Mouse (Mus musculus) embryo, embryonic 11 days (tissue): ENCODE measurements at regions not wholly inside any gene's neighbourhood (a gene's known extent, or its start where the extent isn't known, plus 50 kb on each side); places are given as distances from the start of the nearest gene placed in this dataset.

Experiments used
- DNase-seq: peaks from one replicate; pipeline ENCODE4 v3.0.0-alpha.2; 2015

GRCm38 (mm10) chr6:104916787-104917186 is 424.2 kb downstream of the Cntn6 start:
- DNase-seq, result no peak

DNA sequence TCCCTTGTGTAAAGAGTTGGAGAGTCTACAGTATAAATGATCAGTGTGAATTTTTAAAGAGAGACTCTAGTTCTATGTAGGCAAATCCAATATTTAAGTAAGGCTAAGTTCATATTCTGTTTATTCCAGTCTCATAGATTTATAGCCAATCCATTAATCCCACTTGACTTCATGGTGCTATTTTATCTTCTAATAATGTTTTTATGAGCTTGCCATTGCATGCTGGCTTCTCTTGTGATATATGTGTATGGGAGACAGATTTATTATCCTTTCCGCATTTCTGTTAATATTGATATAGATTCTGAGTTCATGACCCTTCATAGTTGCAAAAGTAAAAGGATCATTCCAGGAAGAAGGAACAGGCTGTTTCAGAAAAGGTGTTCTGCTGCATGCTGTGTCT is 430.0 kb downstream of the Cntn6 start:
- no peak for DNase-seq

DNA sequence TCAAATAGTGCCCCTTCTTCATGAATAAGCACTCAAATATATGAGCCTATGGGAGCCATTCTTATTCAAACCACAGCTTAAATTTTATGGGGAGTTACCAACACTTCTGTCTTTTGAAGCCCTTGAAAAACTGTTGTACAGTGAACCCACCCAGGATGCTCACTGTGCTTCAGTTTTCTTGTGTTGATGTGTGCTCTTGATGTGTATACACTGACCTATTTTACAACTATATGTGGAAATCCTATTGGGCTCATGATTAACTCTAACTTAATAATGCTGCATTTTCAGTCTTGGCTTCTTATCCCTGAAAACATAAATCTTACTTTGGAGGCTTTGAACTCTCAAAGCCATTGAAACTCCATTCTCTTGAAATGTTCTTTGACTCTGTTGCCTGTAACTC is 433.5 kb downstream of the Cntn6 start:
- DNase-seq, result no peak

- DNase-seq, result no peak
These were observed 437.7 kb downstream of the Cntn6 start for GRCm38 (mm10) chr6:104930284-104930683.

GRCm38 (mm10) chr6:104932153-104932552 is 439.6 kb downstream of the Cntn6 start:
- no peak for DNase-seq

- no peak for DNase-seq
These were observed 446.5 kb downstream of the Cntn6 start for GRCm38 (mm10) chr6:104939134-104939533.

GRCm38 (mm10) chr6:104974517-104974916 is 481.9 kb downstream of the Cntn6 start:
- no peak for DNase-seq

DNA sequence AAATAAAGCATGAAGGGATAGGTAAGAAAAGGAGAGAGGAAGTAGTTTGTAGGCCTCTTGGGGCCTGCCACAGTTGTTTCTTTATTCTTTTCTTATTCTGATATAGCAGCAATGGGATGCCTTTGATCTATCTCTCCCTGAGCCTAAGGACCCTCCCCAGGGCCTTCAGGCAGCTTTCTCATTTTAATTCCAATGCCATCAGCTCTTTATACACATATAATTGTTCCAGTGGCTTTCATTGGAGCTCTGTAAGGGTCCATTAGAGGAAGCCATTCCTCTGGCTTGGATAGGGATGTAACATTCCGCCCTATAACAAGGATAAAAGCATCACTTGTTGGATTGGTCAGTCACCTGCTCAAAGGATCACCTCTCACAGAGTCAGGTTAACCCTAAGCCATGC is 491.6 kb downstream of the Cntn6 start:
- DNase-seq, result no peak

DNA sequence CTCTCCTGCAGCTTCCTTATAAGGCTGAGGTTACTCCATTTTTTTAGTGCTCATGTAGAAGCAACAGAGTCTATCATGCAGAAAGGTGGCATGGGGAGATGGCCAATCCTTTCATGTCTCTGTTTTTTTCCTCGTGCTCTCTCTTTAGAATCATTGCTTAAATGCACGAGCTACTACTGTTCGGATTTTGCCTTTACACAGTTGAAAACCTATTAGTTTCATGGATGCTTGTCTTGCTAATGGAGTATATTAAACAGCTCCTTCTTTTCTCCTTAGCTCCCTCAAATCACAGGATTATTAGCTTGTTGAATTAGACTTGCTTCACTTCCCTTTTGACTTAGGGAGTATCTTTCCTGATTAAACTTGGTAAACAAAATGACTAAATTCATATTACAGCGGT is 497.3 kb downstream of the Cntn6 start:
- no peak for DNase-seq

DNA sequence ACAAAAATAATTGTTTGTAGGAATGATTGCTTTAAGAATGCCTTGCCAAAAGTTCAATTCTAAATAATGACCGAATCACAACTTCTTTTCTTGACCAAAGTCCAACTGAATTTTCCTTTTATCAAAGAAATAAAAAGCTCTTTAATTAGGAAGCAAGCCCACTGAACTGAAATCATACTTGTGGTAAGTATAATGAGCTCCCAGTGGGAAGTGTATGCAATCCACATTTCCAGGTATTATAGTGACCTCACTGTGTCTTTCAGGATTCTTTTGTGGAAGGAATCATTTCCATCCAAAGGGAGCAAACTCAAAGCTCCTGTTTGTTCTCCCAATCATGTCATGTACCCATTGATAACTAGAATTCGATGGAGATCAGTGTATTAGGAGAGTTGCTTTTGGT is 497.8 kb downstream of the Cntn6 start:
- DNase-seq, result no peak

- DNase-seq, result no peak
These were observed 507.0 kb downstream of the Cntn6 start for GRCm38 (mm10) chr6:104999601-105000000.

GRCm38 (mm10) chr6:105020672-105021071 is 528.1 kb downstream of the Cntn6 start:
- no peak for DNase-seq

- DNase-seq, result no peak
These were observed 528.6 kb downstream of the Cntn6 start for GRCm38 (mm10) chr6:105021174-105021573.

- no peak for DNase-seq
These were observed 573.6 kb downstream of the Cntn6 start for GRCm38 (mm10) chr6:105066146-105066545.

DNA sequence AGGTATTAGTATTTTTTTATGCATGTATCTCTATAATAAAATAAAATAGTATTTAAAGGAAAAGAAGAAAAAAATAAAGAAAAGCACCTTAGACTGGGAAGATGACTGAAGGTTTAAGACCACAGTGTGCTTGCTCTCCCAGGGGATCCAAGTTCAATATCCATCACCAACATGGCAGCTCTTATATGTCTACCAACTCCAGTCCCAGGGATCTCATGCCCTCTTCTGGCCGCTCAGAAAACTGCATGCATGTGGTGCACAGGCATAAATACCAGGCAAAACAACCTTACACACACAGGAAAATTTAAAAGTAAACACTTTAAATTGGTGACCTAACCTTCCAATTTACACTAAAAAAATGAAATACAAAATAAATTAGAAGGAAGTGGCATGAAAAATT is 586.6 kb upstream of the Cntn4 start:
- DNase-seq, result peak; percentile 36
